11 mouse cellular contexts compared by ENCODE assay signal in genomic region chr15:30285572-30286244, GRCm38 (mm10).
DNase-seq lines count a peak whose midpoint lies in the region; ATAC-seq and TF ChIP-seq lines count a peak whose summit lies in the region.
"Had no signal": no experiment of that assay in that cellular context is flagged by ENCODE, and none has a peak within 500 bp of the region (broad histone marks: within the 10 kb centered on the region; RNA-seq: fewer than 3 reads in every experiment).

No protein-coding gene starts in this region.

- peaks cover 9% of the 10 kb centered on the region for H3K9me3 ChIP-seq in erythroblast, embryonic 14.5 days (ENCODE audit: control insufficient read depth, low read length)
- no peaks in the 10 kb centered on the region for H3K9me3 ChIP-seq in lung, embryonic 15.5 days
- no peaks in the 10 kb centered on the region for H3K9me3 ChIP-seq in forebrain, postnatal 0 days (ENCODE audit: low read length)
- H3K9me3 ChIP-seq in liver, embryonic 16.5 days (replicated peaks; ENCODE audit: control insufficient read depth, low read length), result no peaks in the 10 kb centered on the region

- ATAC-seq in erythroblast, adult 5-6 weeks (replicated peaks; ENCODE audit: low FRiP score, poor library complexity, severe bottlenecking), result no peak
- no peak for ATAC-seq in lung, embryonic 15.5 days (ENCODE audit: borderline replicate concordance, extremely low read depth, low FRiP score, low TSS enrichment)
- ATAC-seq in forebrain, postnatal 0 days, result peak; percentile 53
- ATAC-seq in liver, embryonic 16.5 days (ENCODE audit: low read depth), result peak; percentile 83

- peak overlapping the region; percentile 26 for H3K4me3 ChIP-seq in erythroblast, embryonic 14.5 days (replicated peaks)
- no peak overlapping the region for H3K4me3 ChIP-seq in lung, embryonic 15.5 days
- 0 out of 2 replicates have a peak overlapping the region, but pooled peaks have one; percentile 9 for H3K4me3 ChIP-seq in forebrain, postnatal 0 days (ENCODE audit: low read depth, low read length)
- peak overlapping the region; percentile 40 for H3K4me3 ChIP-seq in liver, embryonic 16.5 days (ENCODE audit: low read depth, low read length)
- H3K4me3 ChIP-seq in heart, adult 2 months, result no peak overlapping the region
- H3K4me3 ChIP-seq: megakaryocyte, embryonic 14.5 days had no signal

- H3K9ac ChIP-seq in lung, embryonic 15.5 days, result no peak overlapping the region
- no peak overlapping the region for H3K9ac ChIP-seq in forebrain, postnatal 0 days
- no peak overlapping the region for H3K9ac ChIP-seq in liver, embryonic 16.5 days (ENCODE audit: low read depth, low read length)
- no peak overlapping the region for H3K9ac ChIP-seq in heart, adult 2 months (ENCODE audit: low read depth, low read length)

- intact Hi-C loops in heart, adult 2 months (cut with DNase I), result no loop called here

- TF ChIP-seq POLR2A in heart, adult 2 months (IDR thresholded peaks at IDR 0.05; ENCODE audit: insufficient read depth, low read depth, low read length), result no peak

- no peak overlapping the region for H3K27ac ChIP-seq in lung, embryonic 15.5 days
- peak overlapping the region; percentile 40 for H3K27ac ChIP-seq in forebrain, postnatal 0 days (ENCODE audit: low read depth, low read length)
- no peak overlapping the region for H3K27ac ChIP-seq in liver, embryonic 16.5 days (ENCODE audit: low read length)
- H3K27ac ChIP-seq in heart, adult 2 months, result no peak overlapping the region

- no peak for TF ChIP-seq EP300 in heart, adult 2 months (IDR thresholded peaks at IDR 0.05; ENCODE audit: insufficient read depth, low read depth, low read length)

- H3K27me3 ChIP-seq in erythroblast, embryonic 14.5 days (ENCODE audit: control insufficient read depth), result no peaks in the 10 kb centered on the region
- no peaks in the 10 kb centered on the region for H3K27me3 ChIP-seq in lung, embryonic 15.5 days
- no peaks in the 10 kb centered on the region for H3K27me3 ChIP-seq in forebrain, postnatal 0 days (ENCODE audit: insufficient read depth, low read length)
- H3K27me3 ChIP-seq in liver, embryonic 16.5 days (ENCODE audit: control insufficient read depth, insufficient read depth, low read depth, low read length), result no peaks in the 10 kb centered on the region
- no peaks in the 10 kb centered on the region for H3K27me3 ChIP-seq in heart, adult 2 months (ENCODE audit: control insufficient read depth, insufficient read depth, low read length)
- H3K27me3 ChIP-seq: megakaryocyte, embryonic 14.5 days had no signal

- H3K4me1 ChIP-seq in erythroblast, embryonic 14.5 days (ENCODE audit: control insufficient read depth), result no peaks in the 10 kb centered on the region
- H3K4me1 ChIP-seq in lung, embryonic 15.5 days, result no peaks in the 10 kb centered on the region
- peaks cover 8% of the 10 kb centered on the region for H3K4me1 ChIP-seq in forebrain, postnatal 0 days (ENCODE audit: insufficient read depth)
- H3K4me1 ChIP-seq in liver, embryonic 16.5 days (ENCODE audit: control insufficient read depth, low read depth, low read length), result no peaks in the 10 kb centered on the region
- no peaks in the 10 kb centered on the region for H3K4me1 ChIP-seq in heart, adult 2 months (ENCODE audit: control insufficient read depth, insufficient read depth, low read length)
- H3K4me1 ChIP-seq: megakaryocyte, embryonic 14.5 days had no signal

- no peaks in the 10 kb centered on the region for H3K36me3 ChIP-seq in erythroblast, embryonic 14.5 days (ENCODE audit: control insufficient read depth)
- H3K36me3 ChIP-seq in lung, embryonic 15.5 days, result no peaks in the 10 kb centered on the region
- no peaks in the 10 kb centered on the region for H3K36me3 ChIP-seq in forebrain, postnatal 0 days (ENCODE audit: insufficient read depth)
- H3K36me3 ChIP-seq in liver, embryonic 16.5 days (ENCODE audit: control insufficient read depth, insufficient read depth), result no peaks in the 10 kb centered on the region
- H3K36me3 ChIP-seq in heart, adult 2 months (ENCODE audit: control insufficient read depth, insufficient read depth, low read length), result no peaks in the 10 kb centered on the region

- peak overlapping the region; percentile 12; the same call in 1 of the 2 replicates for H3K4me2 ChIP-seq in lung, embryonic 15.5 days
- peak overlapping the region; percentile 37 for H3K4me2 ChIP-seq in forebrain, postnatal 0 days (ENCODE audit: low read depth)
- peak overlapping the region; percentile 35 for H3K4me2 ChIP-seq in liver, embryonic 16.5 days (ENCODE audit: low read depth, low read length)

- no peak for DNase-seq in lung, postnatal 14 days
- peak; percentile 57 for DNase-seq in forebrain, postnatal 0 days
- DNase-seq in heart, adult 2 months, result no peak
- no peak for DNase-seq in T-cell, adult 2 months (ENCODE audit: low spot score)
- DNase-seq: gastrocnemius, postnatal 36 days; kidney, postnatal 14 days had no signal

- TF ChIP-seq CTCF in forebrain, postnatal 0 days (IDR thresholded peaks at IDR 0.05; ENCODE audit: low read depth), result no peak
- no peak for TF ChIP-seq CTCF in heart, adult 2 months (IDR thresholded peaks at IDR 0.05)

- WGBS in lung, embryonic 15.5 days, result 41% methylated on average over 15 of the region's 15 CpGs
- WGBS in forebrain, postnatal 0 days, result 40% methylated on average over 15 of the region's 15 CpGs
- 67% methylated on average over 15 of the region's 15 CpGs for WGBS in liver, embryonic 16.5 days (ENCODE audit: insufficient replicate concordance)
- 74% methylated on average over 15 of the region's 15 CpGs for WGBS in heart, adult 2 months

- H3K79me2 ChIP-seq in heart, adult 2 months (replicated peaks; ENCODE audit: control insufficient read depth, insufficient read depth, low read length), result no peaks in the 10 kb centered on the region

Comparison
In these comparisons a context has a peak if more than half of its experiments do, and no peak if none do; other contexts are left out.
1. H3K4me3 ChIP-seq: peak in erythroblast, embryonic 14.5 days (single experiment), forebrain, postnatal 0 days (single experiment) and liver, embryonic 16.5 days (single experiment); none in lung, embryonic 15.5 days (single experiment) and heart, adult 2 months (single experiment).
2. ATAC-seq: peak in forebrain, postnatal 0 days (single experiment) and liver, embryonic 16.5 days (single experiment); none in erythroblast, adult 5-6 weeks (single experiment) and lung, embryonic 15.5 days (single experiment).
3. Peak in every context shown above with its lines, with median percentiles within 50 percentile points of each other: H3K4me2 ChIP-seq.